Mouse (Mus musculus) left cerebral cortex, adult 18-20 months (tissue): ENCODE results near the gene Yars2. TPM values are rescaled to one million over a fixed set of nuclear protein-coding genes. Genes with fewer than 3 reads are reported as not detected.

Source experiments
- total RNA-seq, 2 experiments: library from RNA; stranded (reverse); gene quantifications; 2 replicates each; pipeline ENCODE4 v1.2.3; 2021

Yars2 gene
- total RNA-seq, 2 experiments from 2014 or later = 24.6 to 25.6 TPM

Other genes with a start within 250 kb of the Yars2 start
- gene Pkp2, start 89.6 kb upstream of the Yars2 start, total RNA-seq = 1 to 10 TPM; 6.4 to 7.5 TPM
- 100 to 1,000 TPM; 206 to 217 TPM for gene Dnm1l, start 56.0 kb downstream of the Yars2 start, total RNA-seq